Mouse (Mus musculus): ENCODE results near the gene Gm9732.
A peak's percentile ranks its signal among the peaks of the same experiment; 100 is the strongest.
"Not testable (repeated sequence)": the region's sequence is repeated elsewhere in the genome, so short reads cannot be mapped to it uniquely, and the experiment has no call there.

The Gm9732 gene

GRCm38 (mm10) chr14:43274986-43275511 lies at the start of gene Gm9732:
Gm9732 (plus strand) TSS chr14:43275036.
- DNase-seq: peak in 1 of 2 experiments; percentile 35

DNA sequence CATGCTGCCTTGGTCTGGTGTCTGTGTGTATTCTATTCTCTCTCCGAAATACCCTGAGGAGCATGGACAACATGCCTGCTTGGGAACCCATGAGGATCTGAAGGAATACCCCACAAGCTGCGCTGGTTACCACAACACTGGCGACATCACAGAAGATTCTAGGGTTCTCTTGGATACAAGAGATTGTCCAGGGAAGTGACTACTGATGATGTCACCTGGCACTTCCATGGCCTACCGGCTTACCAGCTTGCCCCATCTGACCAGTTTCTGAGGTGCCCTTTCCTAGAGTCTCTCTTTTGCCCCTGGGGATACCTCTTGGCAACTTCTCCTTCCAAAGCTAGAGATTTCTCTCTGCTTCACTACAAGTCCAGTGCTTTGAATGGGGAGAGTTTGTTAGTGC lies 39.6 kb upstream of the Gm9732 start, which contains the start of gene Gm8122:
Gm8122 (minus strand) TSS at position 101 of the 400 bp plus-strand sequence.
- not testable (repeated sequence) for DNase-seq

GRCm38 (mm10) chr14:43237769-43238168 lies 37.1 kb upstream of the Gm9732 start:
- not testable (repeated sequence) for DNase-seq

- peak in 1 of 2 experiments; percentile 18 for DNase-seq
Measured at GRCm38 (mm10) chr14:43249611-43250170, 25.1 kb upstream of the Gm9732 start.

- not testable (repeated sequence) for DNase-seq
Measured at GRCm38 (mm10) chr14:43250549-43251253, 24.1 kb upstream of the Gm9732 start.

GRCm38 (mm10) chr14:43256511-43256910 lies 18.3 kb upstream of the Gm9732 start:
- DNase-seq: not testable (repeated sequence)

DNA sequence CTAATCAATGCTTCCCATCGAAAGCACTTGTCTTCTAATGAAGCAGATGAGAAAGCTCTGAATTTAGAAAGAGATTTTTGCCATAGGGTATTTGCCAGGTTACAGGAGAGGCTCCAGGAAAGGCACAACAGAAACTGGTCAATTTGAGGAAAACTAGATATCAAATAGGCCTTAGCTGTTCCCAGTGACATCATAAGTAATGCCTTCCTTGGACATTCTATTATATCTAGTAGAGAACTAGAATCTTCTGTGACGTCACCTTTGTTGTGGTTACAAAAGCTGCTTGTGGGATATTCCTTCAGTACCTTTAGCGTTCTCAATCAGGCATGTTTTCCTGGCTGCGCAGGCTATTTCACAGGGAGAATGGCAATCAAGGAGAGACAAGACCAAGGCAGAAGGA lies 16.5 kb upstream of the Gm9732 start, which contains the start of gene Gm8126:
Gm8126 (plus strand) TSS at position 301 of the 400 bp plus-strand sequence.
- DNase-seq: not testable (repeated sequence)

GRCm38 (mm10) chr14:43263421-43263820 lies 11.4 kb upstream of the Gm9732 start:
- DNase-seq: not testable (repeated sequence)

DNA sequence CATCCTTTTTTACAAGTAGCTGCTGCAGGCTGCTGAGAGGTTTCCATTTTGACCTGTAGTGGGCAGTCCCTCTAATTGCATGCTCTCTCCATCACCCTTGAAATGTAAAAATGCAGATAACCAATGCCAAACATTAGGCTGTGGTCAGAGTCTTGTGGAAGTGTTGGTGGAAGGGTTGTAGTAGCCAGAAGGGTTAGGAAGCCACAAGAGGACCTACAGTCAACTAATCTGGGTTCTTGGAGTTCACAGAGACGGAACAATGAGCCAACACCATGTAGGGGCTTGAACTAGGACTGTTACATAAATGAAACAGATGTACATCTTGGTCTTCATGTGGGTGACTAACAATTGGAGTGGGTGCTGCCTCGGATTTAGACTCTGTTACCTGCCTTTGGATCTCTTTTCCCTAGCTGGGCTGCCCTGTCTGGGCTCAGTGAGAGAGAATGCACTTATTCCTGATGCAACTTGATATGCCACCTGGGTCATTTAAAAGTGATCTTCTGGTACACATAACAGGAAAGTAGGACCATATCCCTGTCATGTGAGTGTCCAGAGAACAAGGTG lies 6.2 kb upstream of the Gm9732 start:
- DNase-seq: not testable (repeated sequence)

GRCm38 (mm10) chr14:43269211-43269610 lies 5.6 kb upstream of the Gm9732 start:
- DNase-seq: not testable (repeated sequence)

GRCm38 (mm10) chr14:43273161-43273560 lies 1.7 kb upstream of the Gm9732 start:
- DNase-seq: not testable (repeated sequence)

- not testable (repeated sequence) for DNase-seq
Measured at GRCm38 (mm10) chr14:43275752-43276151, 916 bp downstream of the Gm9732 start.

DNA sequence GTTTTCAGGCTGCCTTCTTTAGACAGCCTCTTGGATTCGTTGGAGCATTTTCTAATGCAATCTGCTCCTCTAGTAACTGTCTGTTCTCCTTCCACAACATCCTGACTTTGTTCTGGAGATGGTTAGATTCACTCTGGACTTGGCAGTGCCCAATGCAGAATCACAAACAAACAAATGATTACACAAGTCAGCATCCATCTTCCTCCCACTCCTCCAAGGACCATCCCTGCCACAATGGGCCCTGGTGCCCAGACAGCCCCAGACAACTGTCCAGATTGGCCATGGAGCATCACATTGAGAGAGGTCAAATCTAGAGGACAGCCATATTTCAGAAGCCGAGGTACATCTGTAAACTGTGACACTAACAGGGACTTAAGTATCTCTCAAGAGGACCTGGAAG lies 2.6 kb downstream of the Gm9732 start:
- not testable (repeated sequence) for DNase-seq

GRCm38 (mm10) chr14:43278146-43278545 lies 3.3 kb downstream of the Gm9732 start:
- DNase-seq: not testable (repeated sequence)

DNA sequence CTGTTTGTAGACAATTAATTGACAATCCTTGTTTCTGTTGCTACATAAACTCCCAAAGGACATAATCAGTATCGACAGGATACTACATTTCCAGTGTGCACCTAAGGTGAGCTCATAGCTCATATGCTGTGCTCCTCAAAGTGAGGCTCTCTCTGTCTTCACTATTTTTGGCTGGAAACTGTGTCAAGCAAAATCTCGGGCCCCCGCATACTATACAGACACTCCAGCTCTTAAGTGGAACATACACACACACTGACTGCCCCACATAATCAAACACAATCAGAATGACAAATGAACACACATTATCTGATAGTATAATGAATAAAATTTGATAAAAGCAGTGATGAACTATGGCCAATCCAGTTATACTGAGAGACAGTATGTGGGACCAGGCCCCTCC lies 3.8 kb downstream of the Gm9732 start:
- DNase-seq: not testable (repeated sequence)

GRCm38 (mm10) chr14:43293503-43293902 lies 18.7 kb downstream of the Gm9732 start, which contains the start of gene Gm8127:
Gm8127 (minus strand) TSS chr14:43293832.
- not testable (repeated sequence) for DNase-seq

GRCm38 (mm10) chr14:43319516-43319915 lies 44.7 kb downstream of the Gm9732 start:
- not testable (repeated sequence) for DNase-seq

GRCm38 (mm10) chr14:43328603-43329002 lies 53.8 kb downstream of the Gm9732 start:
- DNase-seq: not testable (repeated sequence)

GRCm38 (mm10) chr14:43331362-43331880 lies 56.6 kb downstream of the Gm9732 start:
- DNase-seq: not testable (repeated sequence)

- DNase-seq: not testable (repeated sequence)
Measured at GRCm38 (mm10) chr14:43337646-43338045, 62.8 kb downstream of the Gm9732 start.

GRCm38 (mm10) chr14:43347711-43348110 lies 72.9 kb downstream of the Gm9732 start, which contains the start of gene 1700001F09Rik:
1700001F09Rik (minus strand) TSS chr14:43347811.
- DNase-seq: not testable (repeated sequence)

- not testable (repeated sequence) for DNase-seq
Measured at GRCm38 (mm10) chr14:43352944-43353343, 78.1 kb downstream of the Gm9732 start.
